Mouse (Mus musculus): ENCODE data around the gene Phf11b.
"Not testable (repeated sequence)": the region's sequence is repeated elsewhere in the genome, so short reads cannot be mapped to it uniquely, and the experiment has no call there.

The Phf11b gene

GRCm38 (mm10) chr14:59341189-59341588 lies at the start of gene Phf11b:
Phf11b (minus strand) TSS chr14:59341351.
- DNase-seq (ENCODE audit: low spot score in 2 of 2) = peak; percentile 26 to 55

DNA sequence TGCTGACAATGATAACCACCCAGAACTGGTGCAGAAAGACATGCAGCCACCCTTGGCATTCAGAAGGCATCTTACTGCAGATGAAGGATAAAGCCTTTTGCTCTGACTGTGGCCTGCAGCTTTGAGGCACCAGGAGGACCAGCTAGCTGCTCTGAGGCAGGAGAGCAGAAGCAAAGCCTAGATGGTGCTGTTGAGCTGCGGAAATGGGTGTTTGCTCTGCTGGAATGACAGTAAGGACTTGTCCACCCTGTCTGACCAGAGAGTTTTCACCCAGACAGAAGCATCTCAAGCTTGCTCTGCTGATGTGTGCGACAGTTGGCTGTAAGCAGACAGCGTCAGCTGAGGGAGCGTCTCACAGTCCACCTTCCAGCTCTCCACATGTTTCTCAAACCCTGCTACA lies 49.0 kb upstream of the Phf11b start:
- peak; percentile 3 to 14 for DNase-seq (ENCODE audit: low spot score in 2 of 2)

DNA sequence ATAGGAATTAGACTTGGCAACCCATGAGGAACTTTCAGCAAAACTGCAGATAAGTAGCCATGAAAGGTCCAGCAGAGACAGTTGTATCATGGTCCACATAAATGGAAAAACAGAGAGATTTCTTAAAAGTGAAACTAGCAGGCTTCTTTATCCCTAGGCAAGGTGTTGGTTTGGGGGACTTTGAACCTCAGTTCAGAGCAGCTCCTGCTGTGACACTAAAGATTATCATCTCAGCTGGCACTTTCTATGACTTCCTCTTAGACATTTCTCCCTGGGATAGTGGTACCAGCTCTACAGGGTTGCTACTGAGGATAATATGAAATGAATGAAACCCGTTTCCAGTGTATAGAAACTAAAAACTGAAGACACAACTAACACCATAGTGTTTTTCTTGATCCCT lies 48.4 kb upstream of the Phf11b start:
- DNase-seq (ENCODE audit: low spot score in 2 of 2) = no peak

- DNase-seq (ENCODE audit: low spot score in 2 of 2) = no peak
Measured at GRCm38 (mm10) chr14:59370348-59371068, 29.4 kb upstream of the Phf11b start.

GRCm38 (mm10) chr14:59366386-59367105 lies 25.4 kb upstream of the Phf11b start:
- DNase-seq (ENCODE audit: low spot score in 2 of 2) = no peak

- DNase-seq (ENCODE audit: low spot score in 2 of 2) = peak; percentile 85 to 91
Measured at GRCm38 (mm10) chr14:59365244-59365644, 24.1 kb upstream of the Phf11b start, which contains the start of gene Phf11d. Phf11d (minus strand) TSS chr14:59365470.

DNA sequence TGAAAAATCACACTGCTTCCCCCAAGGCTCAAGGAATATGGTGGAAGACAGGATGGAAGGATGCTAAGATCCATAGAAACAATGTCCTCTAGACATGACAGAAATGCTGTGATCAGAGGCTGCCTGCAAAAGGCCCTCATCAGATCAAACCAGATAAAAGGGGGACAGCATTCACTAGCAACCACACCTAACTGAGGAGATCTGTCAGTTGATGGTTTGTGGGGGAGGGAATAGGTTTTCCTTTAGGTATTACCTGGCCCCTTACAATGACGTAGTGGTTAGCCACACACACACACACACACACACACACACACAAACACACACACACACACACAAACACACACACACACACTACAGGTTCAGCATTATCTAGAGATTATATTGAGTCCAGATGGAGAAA lies 1.6 kb downstream of the Phf11b start:
- DNase-seq (ENCODE audit: low spot score in 2 of 2) = no peak

GRCm38 (mm10) chr14:59336056-59336455 lies 5.1 kb downstream of the Phf11b start:
- DNase-seq (ENCODE audit: low spot score in 2 of 2) = not testable (repeated sequence)

- not testable (repeated sequence) for DNase-seq (ENCODE audit: low spot score in 2 of 2)
Measured at GRCm38 (mm10) chr14:59330499-59330898, 10.7 kb downstream of the Phf11b start.

DNA sequence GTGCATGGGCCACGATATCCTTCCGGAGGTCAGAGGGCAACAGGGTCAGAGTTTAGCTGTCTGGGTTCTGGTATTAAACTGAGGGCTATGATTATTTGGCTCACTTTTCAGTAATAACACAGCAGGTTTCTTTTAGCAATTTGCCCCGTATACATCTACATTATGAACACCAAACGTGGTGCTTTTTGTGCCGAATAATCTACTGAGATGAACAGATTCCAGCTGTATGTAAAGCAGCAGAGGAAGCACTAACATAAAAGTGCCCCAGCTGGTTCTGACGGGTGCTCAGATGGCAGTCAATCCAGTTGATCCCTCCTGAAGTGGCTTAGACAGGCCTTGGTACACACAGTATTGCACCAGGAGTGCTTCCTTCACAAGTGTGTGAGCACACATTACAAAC lies 21.2 kb downstream of the Phf11b start:
- not testable (repeated sequence) for DNase-seq (ENCODE audit: low spot score in 2 of 2)

GRCm38 (mm10) chr14:59319036-59319435 lies 22.1 kb downstream of the Phf11b start:
- DNase-seq (ENCODE audit: low spot score in 2 of 2) = not testable (repeated sequence)

- DNase-seq (ENCODE audit: low spot score in 2 of 2) = peak; percentile 4 to 29
Measured at GRCm38 (mm10) chr14:59297391-59297790, 43.8 kb downstream of the Phf11b start, which contains the start of gene Phf11a. Phf11a (minus strand) TSS chr14:59297522.

GRCm38 (mm10) chr14:59291769-59292168 lies 49.4 kb downstream of the Phf11b start:
- DNase-seq (ENCODE audit: low spot score in 2 of 2) = not testable (repeated sequence)

DNA sequence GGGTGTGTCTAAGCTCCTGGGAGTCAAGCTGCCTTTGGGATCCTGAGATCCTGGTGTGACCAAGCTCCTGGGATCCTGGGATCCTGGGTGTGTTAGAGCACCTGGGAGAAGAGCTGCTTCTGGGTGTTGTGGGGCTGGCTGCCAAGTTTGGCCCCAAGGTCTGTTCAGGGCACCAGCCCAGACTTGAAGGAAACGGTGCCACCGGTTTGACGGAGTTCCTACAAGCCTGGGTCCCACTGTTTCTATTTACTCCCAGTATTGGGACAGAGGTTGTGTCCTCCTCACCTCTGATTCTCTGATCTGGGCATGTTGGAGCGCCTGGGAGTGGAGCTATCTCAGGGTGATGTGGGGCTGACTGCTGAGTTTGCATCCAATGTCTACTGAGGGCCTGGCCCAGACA lies 66.2 kb downstream of the Phf11b start:
- DNase-seq (ENCODE audit: low spot score in 2 of 2) = not testable (repeated sequence)
